Mouse (Mus musculus): ENCODE results near the gene Tssk2.

GRCm38 (mm10) chr16:17890917-17891566, 7.4 kb upstream of the Tssk2 start:
- 0 out of 2 replicates have a peak, but pooled peaks have one; percentile 3 for TF ChIP-seq CTCF (IDR thresholded peaks at IDR 0.05; ENCODE audit: low read depth, low read length)
- 0 out of 2 replicates have a peak, but pooled peaks have one; percentile 37 for TF ChIP-seq POLR2A (IDR thresholded peaks at IDR 0.05; ENCODE audit: extremely low read depth, insufficient read depth, low read length)
